In genomic region chr5:148547870-148548456, GRCm38 (mm10) we compare ENCODE assay signal across 7 mouse cellular contexts. TPM values are rescaled to one million over a fixed set of nuclear protein-coding genes. Genes with fewer than 3 reads are reported as not detected.
DNase-seq lines count a peak whose midpoint lies in the region; ATAC-seq and TF ChIP-seq lines count a peak whose summit lies in the region.

No protein-coding gene starts in this region.

- no peak for TF ChIP-seq CTCF in liver, adult 2 months (IDR thresholded peaks at IDR 0.05; ENCODE audit: low read depth, low read length)
- no peak for TF ChIP-seq CTCF in bone marrow macrophage, adult 2 months (IDR thresholded peaks at IDR 0.05; ENCODE audit: low read depth, low read length)

- no peaks in the 10 kb centered on the region for H3K27me3 ChIP-seq in liver, adult 2 months (ENCODE audit: control insufficient read depth, insufficient read depth, low read length)
- no peaks in the 10 kb centered on the region for H3K27me3 ChIP-seq in hindbrain, embryonic 16.5 days (replicated peaks; ENCODE audit: control insufficient read depth, insufficient read depth, low read length)
- H3K27me3 ChIP-seq in neural tube, embryonic 13.5 days, result no peaks in the 10 kb centered on the region

- no peak for ATAC-seq in hindbrain, embryonic 16.5 days
- ATAC-seq in neural tube, embryonic 13.5 days (ENCODE audit: low read depth), result no peak

- peaks cover 25% of the 10 kb centered on the region for H3K4me1 ChIP-seq in liver, adult 2 months (ENCODE audit: control insufficient read depth, insufficient read depth, low read length)
- H3K4me1 ChIP-seq in bone marrow macrophage, adult 2 months (ENCODE audit: control insufficient read depth, insufficient read depth, low read length), result peaks cover 36% of the 10 kb centered on the region
- H3K4me1 ChIP-seq in hindbrain, embryonic 16.5 days (ENCODE audit: control insufficient read depth, insufficient read depth, low read depth, low read length), result peaks cover 26% of the 10 kb centered on the region
- peaks cover 44% of the 10 kb centered on the region for H3K4me1 ChIP-seq in neural tube, embryonic 13.5 days (replicated peaks)

- peak overlapping the region; percentile 69 for H3K27ac ChIP-seq in liver, adult 2 months (replicated peaks; ENCODE audit: insufficient read depth, low read depth, low read length)
- no peak overlapping the region for H3K27ac ChIP-seq in bone marrow macrophage, adult 2 months (ENCODE audit: insufficient read depth, low read depth, low read length)
- no peak overlapping the region for H3K27ac ChIP-seq in hindbrain, embryonic 16.5 days (ENCODE audit: low read depth, low read length)
- no peak overlapping the region for H3K27ac ChIP-seq in neural tube, embryonic 13.5 days (replicated peaks)

- peak overlapping the region; percentile 37 for H3K4me2 ChIP-seq in hindbrain, embryonic 16.5 days (ENCODE audit: low read length)
- H3K4me2 ChIP-seq in neural tube, embryonic 13.5 days, result peak overlapping the region; percentile 74

- TF ChIP-seq POLR2A in liver, adult 2 months (IDR thresholded peaks at IDR 0.05; ENCODE audit: extremely low read depth, insufficient read depth, low read length), result no peak
- TF ChIP-seq POLR2A in bone marrow macrophage, adult 2 months (IDR thresholded peaks at IDR 0.05; ENCODE audit: borderline replicate concordance, low read depth, low read length), result no peak

- H3K79me2 ChIP-seq in liver, adult 2 months (ENCODE audit: control insufficient read depth, insufficient read depth, low read length), result peaks cover 42% of the 10 kb centered on the region

- peak overlapping the region; percentile 24; the same call in 1 of the 2 replicates for H3K4me3 ChIP-seq in liver, adult 2 months (ENCODE audit: insufficient read depth, low read depth, low read length)
- peak overlapping the region; percentile 2; the same call in 1 of the 2 replicates for H3K4me3 ChIP-seq in bone marrow macrophage, adult 2 months (ENCODE audit: insufficient read depth, low read length)
- H3K4me3 ChIP-seq in hindbrain, embryonic 16.5 days (ENCODE audit: low read length), result no peak overlapping the region
- 0 out of 2 replicates have a peak overlapping the region, but pooled peaks have one; percentile 78 for H3K4me3 ChIP-seq in neural tube, embryonic 13.5 days

- H3K9ac ChIP-seq in liver, adult 2 months (ENCODE audit: low read depth, low read length), result peak overlapping the region; percentile 24; the same call in 1 of the 2 replicates
- 0 out of 2 replicates have a peak overlapping the region, but pooled peaks have one; percentile 18 for H3K9ac ChIP-seq in hindbrain, embryonic 16.5 days (ENCODE audit: low read depth, low read length)
- H3K9ac ChIP-seq in neural tube, embryonic 13.5 days, result no peak overlapping the region

- H3K9me3 ChIP-seq in hindbrain, embryonic 16.5 days (ENCODE audit: control insufficient read depth, low read length), result no peaks in the 10 kb centered on the region
- no peaks in the 10 kb centered on the region for H3K9me3 ChIP-seq in neural tube, embryonic 13.5 days

- DNase-seq in liver, adult 2 months (ENCODE audit: extremely low read depth, low read depth, low spot score), result peak; percentile 85
- DNase-seq in liver, result no peak
- no peak for DNase-seq in layer of hippocampus, adult 9-11 months
- DNase-seq in adrenal gland, postnatal 4 days (ENCODE audit: low spot score in 2 of 2), result no peak

- WGBS in liver, adult 2 months, result 3% methylated on average over 10 of the region's 10 CpGs
- 41% methylated on average over 10 of the region's 10 CpGs for WGBS in hindbrain, embryonic 16.5 days
- WGBS in neural tube, embryonic 13.5 days, result 50% methylated on average over 10 of the region's 10 CpGs

- H3K36me3 ChIP-seq in liver, adult 2 months (ENCODE audit: control insufficient read depth, insufficient read depth, low read length), result no peaks in the 10 kb centered on the region
- H3K36me3 ChIP-seq in hindbrain, embryonic 16.5 days (ENCODE audit: control insufficient read depth, insufficient read depth, low read length), result no peaks in the 10 kb centered on the region
- H3K36me3 ChIP-seq in neural tube, embryonic 13.5 days, result no peaks in the 10 kb centered on the region

RNA-seq across cellular contexts. Expression of gene Ubl3, which starts 4.6 kb away (rescaled TPM):
- total RNA-seq in liver, adult 2 months (2014; rRNA removed), result 58.0 and 61.8 TPM in 2 replicates
- polyA plus RNA-seq in liver, adult 2 months (2012; rRNA removed), result 32.4 and 38.4 TPM in 2 replicates
- 185 and 195 TPM in 2 replicates for polyA plus RNA-seq in bone marrow macrophage, adult 2 months (2012; ENCODE audit: insufficient read depth, insufficient read length, missing spikeins)
- polyA plus RNA-seq in hindbrain, embryonic 16.5 days (2015; fragmentation: Nextera tagmentation; extraction: Ambion mirVana), result 70.7 and 90.1 TPM in 2 replicates
- polyA plus RNA-seq in neural tube, embryonic 13.5 days (2015; fragmentation: Nextera tagmentation; extraction: Ambion mirVana), result 103 and 109 TPM in 2 replicates
- 100 to 1,000 TPM; 130 to 131 TPM for total RNA-seq in adrenal gland, postnatal 4 days (2021)
